Mouse (Mus musculus) forebrain, embryonic 16.5 days (tissue): ENCODE data around the gene Haspin. TPM values are rescaled to one million over a fixed set of nuclear protein-coding genes. Genes with fewer than 3 reads are reported as not detected.

Experiments used
- ATAC-seq: fragments of 200-750 bp; cut with Nextera tagmentation; 2 replicates; pipeline ENCODE4 v1.8.0; 2017; ENCODE audit warnings: mild to moderate bottlenecking, moderate library complexity
- H3K27ac ChIP-seq: fragments of 300-500 bp; sonication (generic); 2 replicates; pipeline ENCODE4 v1.5.1; 2014; ENCODE audit warnings: low read length, control low read depth
- H3K27me3 ChIP-seq: fragments of 300-500 bp; sonication (generic); replicated peaks from 2 replicates; pipeline ENCODE4 v1.6.1; 2014; ENCODE audit warnings: low read length; ENCODE audit not compliant: control insufficient read depth, insufficient read depth
- H3K36me3 ChIP-seq: fragments of 300-500 bp; sonication (generic); 2 replicates; pipeline ENCODE4 v1.6.1; 2014; ENCODE audit not compliant: control insufficient read depth, insufficient read depth
- H3K4me1 ChIP-seq: fragments of 300-500 bp; sonication (generic); replicated peaks from 2 replicates; pipeline ENCODE4 v1.6.1; 2014; ENCODE audit warnings: low read length; ENCODE audit not compliant: control insufficient read depth, insufficient read depth
- H3K4me2 ChIP-seq: fragments of 300-500 bp; sonication (generic); 2 replicates; pipeline ENCODE4 v1.6.1; 2014; ENCODE audit warnings: mild to moderate bottlenecking, low read length, control low read depth
- H3K4me3 ChIP-seq: fragments of 300-500 bp; sonication (generic); replicated peaks from 2 replicates; pipeline ENCODE4 v1.5.1; 2014; ENCODE audit warnings: mild to moderate bottlenecking, low read length, control low read depth
- H3K9ac ChIP-seq: fragments of 300-500 bp; sonication (generic); replicated peaks from 2 replicates; pipeline ENCODE4 v1.6.1; 2014; ENCODE audit warnings: low read depth, low read length, control low read depth
- H3K9me3 ChIP-seq: fragments of 300-500 bp; sonication (generic); 2 replicates; pipeline ENCODE4 v1.6.1; 2016; ENCODE audit warnings: low read length; ENCODE audit not compliant: control insufficient read depth
- WGBS: fragments of 180-500 bp; shearing (Covaris S2); extraction: QIAGEN DNeasy Blood & Tissue Kit; methylation state at CpG from one replicate; pipeline ENCODE4 v1.1.7; 2014; 5-methylcytosine and 5-hydroxymethylcytosine counted together
- polyA plus RNA-seq: library from polyadenylated mRNA; unstranded; fragments of >200 nt; fragmentation: Nextera tagmentation; extraction: Ambion mirVana; gene quantifications from 2 replicates; pipeline ENCODE4 v1.2.1, GENCODE M21; 2015

The Haspin gene
- 5.8 and 6.3 TPM in 2 replicates for polyA plus RNA-seq

DNA sequence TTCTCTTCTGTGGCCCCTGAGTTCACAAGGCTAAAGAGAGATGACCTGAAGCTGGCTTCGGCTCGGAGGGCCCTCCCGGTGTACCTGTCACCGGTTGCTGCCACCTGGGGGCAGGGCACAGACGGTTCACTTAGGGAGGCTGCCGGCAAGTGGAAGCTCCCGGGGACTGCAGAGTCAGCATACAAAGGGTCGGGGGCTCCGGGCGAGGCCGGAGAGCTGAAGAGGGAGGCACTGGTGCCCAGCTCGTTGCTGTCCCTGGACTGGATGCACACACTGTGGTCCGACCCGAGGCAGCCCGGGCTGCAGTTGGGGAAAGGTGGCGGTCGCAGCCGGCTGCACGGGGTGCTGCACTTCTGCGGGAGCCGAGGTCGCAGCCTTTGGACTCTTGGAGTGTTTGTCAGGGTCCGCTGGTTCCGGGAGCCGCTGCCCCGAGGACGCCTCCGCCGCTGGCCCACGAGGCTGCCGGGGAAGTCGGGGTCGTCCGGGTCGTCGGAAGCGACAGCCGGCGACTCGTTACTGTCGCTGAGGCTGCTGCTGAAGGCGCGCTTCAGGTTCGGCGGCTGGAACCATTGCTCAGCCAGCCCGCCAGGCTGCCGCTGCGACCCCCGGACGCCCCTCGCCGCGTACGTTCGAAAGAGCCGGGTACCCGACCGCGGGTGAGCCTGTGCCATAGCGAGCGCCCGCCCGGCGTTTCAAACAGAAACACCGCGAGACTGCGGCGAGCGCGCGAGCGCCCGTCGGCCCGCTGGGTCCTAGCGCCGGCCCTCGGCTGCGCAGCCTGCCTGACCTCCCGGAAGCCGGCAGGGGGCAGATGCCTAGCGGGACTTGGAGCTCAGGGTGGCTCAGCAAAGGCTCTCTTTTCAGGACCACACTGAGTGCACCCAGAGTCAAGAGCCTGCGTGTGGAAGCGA lies at the start of gene Haspin:
TSS of gene Haspin (minus strand) at position 704 of the 911 bp plus-strand sequence.
- peak within 1 kb of the TSS; percentile 87 for H3K4me2 ChIP-seq
- peak within 1 kb of the TSS; percentile 79 for H3K4me3 ChIP-seq
- ATAC-seq, result peak; percentile 98
- no peaks in the 10 kb centered on the region for H3K36me3 ChIP-seq
- H3K4me1 ChIP-seq, result peaks cover 12% of the 10 kb centered on the region
- H3K9ac ChIP-seq, result peak within 1 kb of the TSS; percentile 71
- no peaks in the 10 kb centered on the region for H3K9me3 ChIP-seq
- under 1% methylated on average over 84 of the region's 84 CpGs for WGBS
- no peaks in the 10 kb centered on the region for H3K27me3 ChIP-seq
- H3K27ac ChIP-seq, result no peak within 1 kb of the TSS

DNA sequence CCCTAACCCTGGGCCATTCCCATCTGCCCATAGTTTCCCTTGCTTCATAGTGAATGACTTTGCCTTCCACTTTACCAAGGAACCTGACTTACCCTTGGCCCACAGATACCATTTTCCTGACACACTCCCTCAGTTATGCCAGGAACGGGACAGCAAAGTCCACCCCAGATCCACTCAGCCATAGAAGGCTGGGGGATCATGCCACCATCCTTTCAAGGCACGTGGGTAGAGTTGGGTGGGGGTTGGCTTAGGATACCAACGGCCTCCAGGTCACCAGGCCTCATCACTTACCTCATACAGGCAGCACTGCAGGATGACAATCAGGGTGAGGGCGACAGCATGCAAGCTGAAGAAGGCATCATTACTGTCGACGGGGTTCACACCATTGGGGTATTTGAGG lies 49.1 kb upstream of the Haspin start:
- Histone ChIP-seq H3K4me2 (no peak overlapping the region), H3K27me3 (no peaks in the 10 kb centered on the region), H3K36me3 (peaks cover 18% of the 10 kb centered on the region), H3K27ac (no peak overlapping the region), H3K4me1 (no peaks in the 10 kb centered on the region), H3K9me3 (no peaks in the 10 kb centered on the region), H3K4me3 (no peak overlapping the region), H3K9ac (no peak overlapping the region)
- ATAC-seq, result no peak
- 87% methylated on average over 6 of the region's 6 CpGs for WGBS

DNA sequence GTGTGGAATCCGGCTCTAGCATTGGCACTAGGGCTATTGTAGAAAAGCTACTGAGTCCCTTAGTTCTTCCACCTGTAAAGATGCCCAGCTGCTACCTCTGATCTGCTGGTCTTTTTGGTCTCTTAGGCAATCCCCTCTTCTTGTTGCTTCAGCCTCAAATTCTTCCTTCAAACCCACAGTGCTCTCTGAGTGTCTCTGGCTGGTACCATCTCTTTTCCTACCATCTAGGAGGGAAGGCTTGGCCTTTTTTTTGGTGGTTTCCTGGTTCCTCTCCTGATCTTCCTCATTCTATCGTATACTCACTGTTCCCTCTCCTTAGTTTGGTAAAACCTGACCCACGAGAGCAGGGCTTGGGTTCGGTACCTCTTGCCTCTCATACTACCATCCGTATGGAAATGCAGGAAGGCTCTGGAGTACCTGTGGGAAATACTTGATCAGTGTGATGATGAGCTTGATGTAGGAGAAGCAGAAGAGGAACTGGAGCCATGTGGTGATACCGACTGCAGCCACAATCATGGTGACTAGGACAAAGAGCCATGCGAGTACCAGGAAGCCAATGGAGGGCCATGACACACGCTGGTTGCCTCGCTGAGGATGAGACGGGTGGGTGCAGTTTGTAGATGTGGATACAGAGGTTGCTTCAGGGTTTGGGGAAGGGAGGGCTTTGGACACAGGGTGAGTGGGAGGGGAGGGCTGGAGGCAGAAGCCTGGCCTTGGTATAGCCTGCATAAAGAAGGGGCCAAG lies 48.0 kb upstream of the Haspin start:
- H3K9ac ChIP-seq, result no peak overlapping the region
- H3K9me3 ChIP-seq, result no peaks in the 10 kb centered on the region
- H3K4me1 ChIP-seq, result no peaks in the 10 kb centered on the region
- peaks cover 14% of the 10 kb centered on the region for H3K36me3 ChIP-seq
- no peak overlapping the region for H3K4me2 ChIP-seq
- ATAC-seq, result no peak
- H3K27ac ChIP-seq, result no peak overlapping the region
- WGBS, result 92% methylated on average over 10 of the region's 10 CpGs
- H3K27me3 ChIP-seq, result no peaks in the 10 kb centered on the region
- H3K4me3 ChIP-seq, result no peak overlapping the region

DNA sequence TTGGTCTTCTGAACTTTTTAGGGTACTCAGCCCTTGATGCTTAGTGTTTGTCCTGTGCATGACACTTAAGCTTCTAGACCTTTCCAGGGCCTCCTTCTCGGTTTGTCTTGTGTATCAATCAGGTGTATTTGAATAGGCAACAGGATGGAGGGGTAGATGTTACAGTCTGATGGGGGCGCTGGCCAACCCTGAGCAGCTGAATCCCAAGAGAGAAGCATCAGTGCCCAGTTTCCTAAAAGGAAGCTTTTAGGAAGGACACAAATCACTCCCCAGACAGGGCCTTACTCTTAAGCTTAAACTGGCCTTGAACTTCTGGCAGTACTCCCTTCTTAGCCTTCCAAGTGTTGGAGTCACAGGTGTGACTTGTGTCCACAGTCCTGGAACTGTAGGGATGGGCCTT lies 39.8 kb upstream of the Haspin start:
- Histone ChIP-seq H3K4me2 (peak overlapping the region; percentile 75), H3K9me3 (no peaks in the 10 kb centered on the region), H3K9ac (peak overlapping the region; percentile 72), H3K4me1 (peaks cover 35% of the 10 kb centered on the region), H3K36me3 (peaks cover 2% of the 10 kb centered on the region; the same call in 1 of the 2 replicates), H3K4me3 (peak overlapping the region; percentile 95), H3K27ac (no peak overlapping the region), H3K27me3 (no peaks in the 10 kb centered on the region)
- no peak for ATAC-seq
- WGBS, result 0% methylated on average over 2 of the region's 2 CpGs

DNA sequence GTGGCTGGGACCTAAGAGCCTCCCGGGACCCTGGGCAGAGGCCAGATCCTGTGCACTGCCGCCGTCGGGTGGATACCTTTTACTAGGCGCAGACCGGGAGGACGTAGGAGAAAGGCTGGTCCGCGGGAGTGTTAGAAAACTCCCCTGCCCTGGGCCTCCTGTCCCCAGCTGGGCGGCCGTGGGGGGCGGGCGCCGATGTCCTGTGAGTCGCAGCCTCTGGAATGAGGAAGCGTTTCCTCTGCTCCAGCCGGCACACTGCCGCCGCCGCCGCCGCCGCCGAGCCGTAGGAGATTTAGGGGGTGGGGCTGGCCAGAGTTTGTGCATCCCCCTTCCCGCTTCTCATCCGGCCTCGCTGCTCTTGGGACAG lies 39.4 kb upstream of the Haspin start:
- Histone ChIP-seq H3K4me2 (peak overlapping the region; percentile 75), H3K27me3 (no peaks in the 10 kb centered on the region), H3K4me1 (peaks cover 35% of the 10 kb centered on the region), H3K36me3 (peaks cover 2% of the 10 kb centered on the region; the same call in 1 of the 2 replicates), H3K9me3 (no peaks in the 10 kb centered on the region), H3K27ac (peak overlapping the region; percentile 69; the same call in 1 of the 2 replicates), H3K4me3 (peak overlapping the region; percentile 95), H3K9ac (peak overlapping the region; percentile 72)
- WGBS, result under 1% methylated on average over 28 of the region's 28 CpGs
- ATAC-seq, result peak; percentile 60

DNA sequence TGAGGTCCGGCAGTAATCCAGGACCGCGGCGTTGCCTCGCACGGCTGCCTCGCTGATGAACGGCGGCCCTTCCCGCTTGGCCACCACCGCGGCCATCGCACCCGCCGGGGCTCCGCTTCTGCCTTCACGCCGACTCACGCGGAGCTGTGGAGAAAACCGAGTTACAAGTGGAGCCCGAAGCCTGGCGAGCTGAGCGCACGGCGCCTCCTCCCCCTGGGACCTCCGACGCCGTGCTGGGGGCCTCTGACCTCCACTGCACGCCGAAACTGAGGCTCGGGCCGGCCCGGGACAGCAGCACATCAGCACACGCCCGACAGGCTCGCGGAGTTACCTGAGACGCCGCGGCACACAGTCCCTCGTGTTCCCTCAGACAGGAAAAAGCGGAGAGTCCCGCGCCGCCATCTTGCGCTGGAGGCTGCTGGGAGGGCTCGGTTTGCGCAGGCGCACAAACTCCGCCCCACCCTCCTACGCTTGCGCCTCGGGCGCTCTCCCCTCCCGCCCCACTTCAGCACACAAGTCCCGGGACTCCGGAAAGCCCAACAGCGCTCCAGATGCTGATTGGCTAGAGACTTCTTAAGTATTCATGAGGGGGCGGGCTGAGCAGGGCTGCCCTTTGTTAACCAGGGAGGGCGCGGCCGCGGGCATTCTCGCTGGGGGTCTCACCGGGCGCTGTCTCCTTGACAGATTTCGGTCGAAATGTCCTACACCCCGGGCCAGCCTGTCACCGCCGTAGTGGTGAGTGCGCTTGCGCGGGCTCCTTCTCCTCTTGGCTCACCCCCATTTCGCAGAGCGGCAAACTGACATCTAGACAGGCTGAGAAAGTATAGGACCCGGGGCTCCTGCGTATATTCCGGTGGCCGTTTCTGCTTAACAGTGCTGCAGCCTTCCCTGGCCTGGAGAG lies 38.8 kb upstream of the Haspin start, which contains the start of the genes Emc6 and Tax1bp3:
TSS of gene Emc6 (minus strand) at position 430 of the 901 bp plus-strand sequence.
TSS of gene Tax1bp3 (plus strand) at position 476 of the 901 bp plus-strand sequence.
- H3K9me3 ChIP-seq, result no peaks in the 10 kb centered on the region
- H3K4me1 ChIP-seq, result peaks cover 37% of the 10 kb centered on the region
- peak; percentile 98 for ATAC-seq
- peak within 1 kb of the TSS; percentile 95 for H3K4me3 ChIP-seq
- under 1% methylated on average over 81 of the region's 81 CpGs for WGBS
- no peaks in the 10 kb centered on the region for H3K27me3 ChIP-seq
- peak within 1 kb of the TSS; percentile 88 for H3K27ac ChIP-seq
- peak within 1 kb of the TSS; percentile 88 for H3K9ac ChIP-seq
- H3K36me3 ChIP-seq, result peaks cover 2% of the 10 kb centered on the region; the same call in 1 of the 2 replicates
- peak within 1 kb of the TSS; percentile 85 for H3K4me2 ChIP-seq

DNA sequence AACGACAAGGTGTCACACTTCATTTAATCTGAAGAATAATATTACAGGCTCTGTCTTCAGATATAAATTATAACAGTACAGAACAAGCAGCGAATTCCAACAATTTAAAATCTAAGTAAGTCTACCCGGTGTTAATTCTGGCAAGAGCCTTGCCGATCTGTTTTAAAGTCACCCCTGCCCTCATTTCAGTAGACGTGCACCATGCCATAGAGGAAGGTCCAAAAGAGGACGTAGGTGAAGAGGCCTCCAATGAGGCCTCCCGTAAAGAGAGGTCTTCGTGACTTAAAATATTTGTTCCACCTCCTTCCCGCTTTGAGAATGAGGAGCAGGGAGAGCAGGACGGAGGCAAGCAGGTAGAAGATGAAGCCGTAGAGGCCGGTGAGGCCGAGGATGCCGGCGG lies 38.1 kb upstream of the Haspin start:
- peak overlapping the region; percentile 85 for H3K4me2 ChIP-seq
- no peaks in the 10 kb centered on the region for H3K9me3 ChIP-seq
- WGBS, result 1% methylated on average over 15 of the region's 15 CpGs
- H3K27me3 ChIP-seq, result no peaks in the 10 kb centered on the region
- peaks cover 37% of the 10 kb centered on the region for H3K4me1 ChIP-seq
- ATAC-seq, result no peak
- peak overlapping the region; percentile 88 for H3K9ac ChIP-seq
- H3K4me3 ChIP-seq, result peak overlapping the region; percentile 95
- H3K36me3 ChIP-seq, result peaks cover 2% of the 10 kb centered on the region; the same call in 1 of the 2 replicates
- H3K27ac ChIP-seq, result peak overlapping the region; percentile 88

DNA sequence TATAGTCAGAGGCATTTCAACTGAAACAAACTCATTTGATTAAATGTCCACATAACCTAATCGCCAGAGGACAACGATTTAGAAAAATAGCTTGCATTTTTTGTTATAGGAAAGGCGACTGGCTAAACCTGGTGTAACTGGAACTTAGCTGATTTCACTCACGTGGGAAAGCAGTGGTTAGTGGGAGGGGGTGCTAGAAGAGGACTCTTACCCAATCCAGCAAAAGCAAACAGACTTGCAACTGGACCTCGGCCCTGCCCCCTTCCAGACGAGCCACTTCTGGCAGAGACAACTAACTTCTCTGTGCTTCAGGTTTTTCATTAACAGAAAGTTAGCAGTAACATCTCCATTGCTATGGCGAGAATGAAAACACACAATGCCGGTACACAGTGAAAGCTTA lies 37.5 kb upstream of the Haspin start:
- ATAC-seq, result no peak
- Histone ChIP-seq H3K9ac (peak overlapping the region; percentile 88; the same call in 1 of the 2 replicates), H3K4me1 (peaks cover 37% of the 10 kb centered on the region), H3K27ac (no peak overlapping the region), H3K36me3 (peaks cover 2% of the 10 kb centered on the region; the same call in 1 of the 2 replicates), H3K4me3 (peak overlapping the region; percentile 95), H3K4me2 (peak overlapping the region; percentile 85), H3K27me3 (no peaks in the 10 kb centered on the region), H3K9me3 (no peaks in the 10 kb centered on the region)
- WGBS, result 49% methylated on average over 8 of the region's 8 CpGs
